Mouse (Mus musculus): ENCODE results near the gene Arhgap32. TPM values are rescaled to one million over a fixed set of nuclear protein-coding genes. Genes with fewer than 3 reads are reported as not detected.

Gene Arhgap32
- polyA plus RNA-seq, 1 experiment from 2014 or later: 7.3 TPM

DNA sequence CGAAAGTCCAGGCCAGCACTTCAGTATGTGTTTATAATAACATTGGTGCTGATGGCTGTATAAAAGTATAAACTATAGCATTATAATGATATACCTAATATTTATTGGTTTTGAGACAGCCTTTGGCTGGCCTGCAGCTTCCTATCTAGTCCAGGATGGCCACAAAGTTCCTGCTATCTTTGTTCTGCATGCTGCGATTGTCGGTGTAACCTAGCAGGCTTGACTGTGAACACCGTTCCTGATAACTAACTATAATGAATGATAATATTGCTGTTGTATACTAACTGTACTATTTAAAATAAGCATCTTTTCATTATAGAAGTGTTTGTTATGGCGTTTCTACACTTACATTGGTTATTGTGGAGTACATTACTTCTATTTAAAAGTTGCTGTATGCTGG lies 124.5 kb downstream of the Arhgap32 start:
- WGBS: 91% methylated on average over 5 of the region's 5 CpGs
- ATAC-seq (ENCODE audit: insufficient number of reproducible peaks, insufficient read depth, low FRiP score, low TSS enrichment, low read depth): no peak
- no peak overlapping the region for H3K4me3 ChIP-seq
- H3K4me1 ChIP-seq: no peaks in the 10 kb centered on the region
- no peak overlapping the region for H3K27ac ChIP-seq
- H3K9me3 ChIP-seq: no peaks in the 10 kb centered on the region
- no peak overlapping the region for H3K9ac ChIP-seq
- no peaks in the 10 kb centered on the region for H3K27me3 ChIP-seq
- peaks cover 11% of the 10 kb centered on the region; the same call in 1 of the 2 replicates for H3K36me3 ChIP-seq
- H3K4me2 ChIP-seq: no peak overlapping the region

- no peak overlapping the region for H3K9ac ChIP-seq
- H3K27me3 ChIP-seq: no peaks in the 10 kb centered on the region
- peaks cover 11% of the 10 kb centered on the region; the same call in 1 of the 2 replicates for H3K36me3 ChIP-seq
- no peak overlapping the region for H3K4me3 ChIP-seq
- no peaks in the 10 kb centered on the region for H3K4me1 ChIP-seq
- H3K4me2 ChIP-seq: no peak overlapping the region
- H3K9me3 ChIP-seq: no peaks in the 10 kb centered on the region
- no peak overlapping the region for H3K27ac ChIP-seq
- WGBS: 88% methylated on average over 9 of the region's 9 CpGs
- ATAC-seq (ENCODE audit: insufficient number of reproducible peaks, insufficient read depth, low FRiP score, low TSS enrichment, low read depth): no peak
Observed at GRCm38 (mm10) chr9:32241637-32242199, 125.8 kb downstream of the Arhgap32 start.

GRCm38 (mm10) chr9:32242921-32243617 lies 127.1 kb downstream of the Arhgap32 start:
- no peak for ATAC-seq (ENCODE audit: insufficient number of reproducible peaks, insufficient read depth, low FRiP score, low TSS enrichment, low read depth)

GRCm38 (mm10) chr9:32245237-32245636 lies 129.3 kb downstream of the Arhgap32 start:
- Histone ChIP-seq H3K36me3 (peaks cover 33% of the 10 kb centered on the region), H3K27me3 (no peaks in the 10 kb centered on the region), H3K4me3 (no peak overlapping the region), H3K9ac (no peak overlapping the region), H3K4me2 (no peak overlapping the region), H3K9me3 (no peaks in the 10 kb centered on the region), H3K27ac (no peak overlapping the region), H3K4me1 (no peaks in the 10 kb centered on the region)
- 89% methylated on average over 3 of the region's 3 CpGs for WGBS
- ATAC-seq (ENCODE audit: insufficient number of reproducible peaks, insufficient read depth, low FRiP score, low TSS enrichment, low read depth): no peak

More at GRCm38 (mm10) chr9:32242921-32243617, 127.1 kb downstream of the Arhgap32 start:
- Histone ChIP-seq H3K9me3 (no peaks in the 10 kb centered on the region), H3K4me2 (no peak overlapping the region), H3K4me1 (no peaks in the 10 kb centered on the region), H3K4me3 (no peak overlapping the region), H3K27me3 (no peaks in the 10 kb centered on the region), H3K27ac (no peak overlapping the region), H3K9ac (no peak overlapping the region), H3K36me3 (peaks cover 18% of the 10 kb centered on the region; the same call in 1 of the 2 replicates)
- WGBS: 78% methylated on average over 2 of the region's 2 CpGs

- H3K4me3 ChIP-seq: no peak overlapping the region
- H3K36me3 ChIP-seq: peaks cover 36% of the 10 kb centered on the region
- no peak overlapping the region for H3K4me2 ChIP-seq
- H3K9ac ChIP-seq: no peak overlapping the region
- no peak for ATAC-seq (ENCODE audit: insufficient number of reproducible peaks, insufficient read depth, low FRiP score, low TSS enrichment, low read depth)
- 65% methylated on average over 6 of the region's 6 CpGs for WGBS
- H3K27ac ChIP-seq: no peak overlapping the region
- H3K4me1 ChIP-seq: no peaks in the 10 kb centered on the region
- no peaks in the 10 kb centered on the region for H3K9me3 ChIP-seq
- H3K27me3 ChIP-seq: no peaks in the 10 kb centered on the region
Observed at GRCm38 (mm10) chr9:32246123-32246716, 130.3 kb downstream of the Arhgap32 start.

DNA sequence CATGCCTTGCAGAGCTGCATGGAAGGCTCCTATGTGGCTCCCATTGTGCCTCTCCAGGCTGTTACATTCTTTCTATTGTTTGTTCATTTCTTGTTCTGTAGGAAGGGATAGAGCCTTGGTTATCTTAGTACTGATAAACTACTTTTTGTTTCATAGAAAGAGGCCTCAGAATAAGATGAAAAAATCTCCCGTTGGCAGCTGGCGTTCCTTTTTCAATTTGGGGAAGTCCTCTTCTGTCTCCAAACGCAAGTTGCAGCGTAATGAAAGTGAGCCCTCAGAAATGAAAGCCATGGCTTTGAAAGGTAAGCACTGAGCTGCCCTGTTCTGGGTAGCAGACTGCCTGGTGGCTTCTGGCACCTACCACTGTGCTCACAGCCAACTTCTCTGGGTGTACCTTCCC lies 134.6 kb downstream of the Arhgap32 start:
- Histone ChIP-seq H3K4me3 (no peak overlapping the region), H3K4me1 (no peaks in the 10 kb centered on the region), H3K36me3 (peaks cover 67% of the 10 kb centered on the region), H3K9me3 (no peaks in the 10 kb centered on the region), H3K27me3 (no peaks in the 10 kb centered on the region), H3K4me2 (no peak overlapping the region), H3K27ac (no peak overlapping the region), H3K9ac (no peak overlapping the region)
- ATAC-seq (ENCODE audit: insufficient number of reproducible peaks, insufficient read depth, low FRiP score, low TSS enrichment, low read depth): no peak
- 94% methylated on average over 4 of the region's 4 CpGs for WGBS

DNA sequence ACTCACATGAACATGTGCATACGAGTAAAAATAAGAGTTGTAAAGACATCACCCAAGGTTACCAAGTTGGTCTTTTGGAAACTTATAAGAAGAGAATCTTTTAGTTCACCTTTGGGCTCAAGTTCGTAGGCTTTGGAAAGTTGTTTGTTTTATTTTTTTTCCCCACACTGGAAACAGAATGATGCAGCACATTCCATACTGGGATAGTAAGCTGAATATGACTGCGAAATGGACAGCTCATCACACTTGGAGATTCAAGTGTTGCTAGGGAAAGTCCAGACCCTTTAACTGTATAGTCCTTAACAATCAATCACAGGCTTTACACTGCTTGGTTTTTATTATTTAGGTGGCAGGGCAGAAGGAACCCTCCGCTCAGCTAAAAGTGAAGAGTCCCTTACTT lies 137.8 kb downstream of the Arhgap32 start:
- WGBS: 96% methylated on average over 4 of the region's 4 CpGs
- Histone ChIP-seq H3K9ac (no peak overlapping the region), H3K9me3 (no peaks in the 10 kb centered on the region), H3K4me3 (no peak overlapping the region), H3K4me1 (no peaks in the 10 kb centered on the region), H3K27me3 (no peaks in the 10 kb centered on the region), H3K36me3 (peaks cover 88% of the 10 kb centered on the region), H3K4me2 (no peak overlapping the region), H3K27ac (no peak overlapping the region)
- no peak for ATAC-seq (ENCODE audit: insufficient number of reproducible peaks, insufficient read depth, low FRiP score, low TSS enrichment, low read depth)

DNA sequence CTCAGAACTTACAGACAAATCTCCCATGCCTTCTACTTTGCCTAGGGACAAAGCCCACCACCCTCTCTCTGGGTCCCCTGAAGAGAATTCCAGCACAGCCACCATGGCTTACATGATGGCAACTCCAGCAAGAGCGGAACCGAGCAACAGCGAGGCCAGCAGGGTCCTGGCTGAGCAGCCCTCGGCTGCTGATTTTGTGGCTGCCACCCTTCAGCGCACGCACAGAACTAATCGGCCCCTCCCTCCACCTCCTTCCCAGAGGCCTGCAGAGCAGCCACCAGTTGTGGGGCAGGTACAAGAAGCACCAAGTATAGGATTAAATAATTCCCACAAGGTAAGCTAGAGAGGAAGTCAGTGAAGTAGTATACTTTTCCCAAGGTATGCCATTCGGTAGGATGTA lies 141.4 kb downstream of the Arhgap32 start:
- ATAC-seq (ENCODE audit: insufficient number of reproducible peaks, insufficient read depth, low FRiP score, low TSS enrichment, low read depth): no peak
- WGBS: 79% methylated on average over 8 of the region's 8 CpGs
- peaks cover 85% of the 10 kb centered on the region for H3K36me3 ChIP-seq

GRCm38 (mm10) chr9:32257882-32258281 lies 141.9 kb downstream of the Arhgap32 start:
- Histone ChIP-seq H3K36me3 (peaks cover 83% of the 10 kb centered on the region), H3K27me3 (no peaks in the 10 kb centered on the region), H3K4me3 (no peak overlapping the region), H3K9me3 (no peaks in the 10 kb centered on the region), H3K9ac (no peak overlapping the region), H3K27ac (no peak overlapping the region), H3K4me2 (no peak overlapping the region), H3K4me1 (no peaks in the 10 kb centered on the region)
- WGBS: 77% methylated on average over 2 of the region's 2 CpGs
- ATAC-seq (ENCODE audit: insufficient number of reproducible peaks, insufficient read depth, low FRiP score, low TSS enrichment, low read depth): no peak

More for the DNA sequence above, 141.4 kb downstream of the Arhgap32 start:
- Histone ChIP-seq H3K4me2 (no peak overlapping the region), H3K9ac (no peak overlapping the region), H3K9me3 (no peaks in the 10 kb centered on the region), H3K27ac (no peak overlapping the region), H3K4me3 (no peak overlapping the region), H3K27me3 (no peaks in the 10 kb centered on the region), H3K4me1 (no peaks in the 10 kb centered on the region)

- H3K4me1 ChIP-seq: no peaks in the 10 kb centered on the region
- no peak overlapping the region for H3K9ac ChIP-seq
- 0 out of 2 replicates have a peak, but pooled peaks cover 4% of the 10 kb centered on the region for H3K9me3 ChIP-seq
- no peaks in the 10 kb centered on the region for H3K36me3 ChIP-seq
- H3K4me2 ChIP-seq: peak overlapping the region; percentile 11; the same call in 1 of the 2 replicates
- H3K4me3 ChIP-seq: no peak overlapping the region
- 8% methylated on average over 5 of the region's 5 CpGs for WGBS
- no peak for ATAC-seq (ENCODE audit: insufficient number of reproducible peaks, insufficient read depth, low FRiP score, low TSS enrichment, low read depth)
- H3K27me3 ChIP-seq: peaks cover 6% of the 10 kb centered on the region
- H3K27ac ChIP-seq: no peak overlapping the region
Observed at GRCm38 (mm10) chr9:32271896-32272444, 156.0 kb downstream of the Arhgap32 start.

GRCm38 (mm10) chr9:32278052-32278451 lies 162.1 kb downstream of the Arhgap32 start:
- WGBS: 93% methylated on average over 5 of the region's 5 CpGs
- Histone ChIP-seq H3K4me2 (no peak overlapping the region), H3K4me1 (peaks cover 5% of the 10 kb centered on the region), H3K4me3 (no peak overlapping the region), H3K9ac (no peak overlapping the region), H3K36me3 (no peaks in the 10 kb centered on the region), H3K27me3 (no peaks in the 10 kb centered on the region), H3K9me3 (0 out of 2 replicates have a peak, but pooled peaks cover 4% of the 10 kb centered on the region), H3K27ac (no peak overlapping the region)
- no peak for ATAC-seq (ENCODE audit: insufficient number of reproducible peaks, insufficient read depth, low FRiP score, low TSS enrichment, low read depth)

Data from embryonic facial prominence, embryonic 13.5 days (tissue).